Mouse (Mus musculus) megakaryocyte, adult 5-6 weeks (primary cell): ENCODE results near the gene Acap1. TPM values are rescaled to one million over a fixed set of nuclear protein-coding genes. Genes with fewer than 3 reads are reported as not detected.
"Not testable (repeated sequence)": the region's sequence is repeated elsewhere in the genome, so short reads cannot be mapped to it uniquely, and the experiment has no call there.

ENCODE experiments used
- ATAC-seq: 2 replicates; pipeline ENCODE4 v1.8.0; 2016; ENCODE audit warnings: mild to moderate bottlenecking, inconsistent platforms; ENCODE audit not compliant: poor library complexity, severe bottlenecking
- total RNA-seq, 2 experiments: library from RNA; stranded (forward) in 1 of 2; stranded (reverse) in 1 of 2; fragments of 153-499, 151-499 nt in 1 of 2; fragments of 221-1000, 200-1000 nt in 1 of 2; gene quantifications; 2 replicates each; pipeline versions ENCODE4 v1.2.3 to v1.2.4; 2015 to 2017

The Acap1 gene
- total RNA-seq, 2 experiments from 2014 or later = 19.3 to 44.4 TPM

DNA sequence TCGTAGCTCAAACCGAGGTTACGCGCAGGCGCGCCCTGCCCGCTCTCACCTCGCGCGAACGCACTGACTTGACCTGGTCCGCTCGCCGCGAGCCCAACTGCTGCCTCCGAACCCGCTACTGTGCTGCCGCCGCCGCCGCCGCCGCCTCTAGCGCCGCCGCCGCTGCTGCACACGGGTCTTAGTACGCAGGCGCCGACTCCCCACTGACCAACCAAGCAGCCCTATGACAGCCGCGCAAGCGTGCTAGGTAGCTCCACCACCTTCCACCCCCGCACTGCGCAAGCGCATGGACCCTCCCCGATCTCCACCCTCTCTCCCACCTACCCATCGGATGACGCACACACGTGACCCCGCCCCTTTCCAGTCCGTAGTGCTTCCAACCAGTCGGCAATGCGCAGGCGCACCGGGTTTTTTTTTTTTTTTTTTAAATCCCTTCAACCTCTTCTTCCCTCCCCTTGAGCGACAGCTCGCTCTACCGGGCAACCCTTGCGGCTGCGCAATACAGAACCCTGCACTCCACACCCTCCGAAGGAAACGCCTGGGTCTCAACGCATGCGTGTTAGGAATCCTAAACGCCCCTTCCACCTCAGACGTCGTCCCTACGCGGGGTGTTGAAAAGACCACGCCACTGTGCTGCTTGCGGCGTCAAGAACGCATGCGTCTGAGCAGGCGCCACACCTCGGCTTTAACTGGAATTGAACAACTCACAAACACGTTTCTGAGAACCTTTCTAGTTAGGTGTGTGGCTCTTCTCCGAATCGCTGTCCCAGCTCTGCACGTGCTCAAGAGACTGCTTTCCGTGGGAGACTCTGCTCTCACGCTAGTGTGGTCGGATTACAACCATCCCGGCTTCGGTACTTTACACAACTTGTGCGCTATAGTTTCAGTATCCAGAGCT, 26.0 kb upstream of the Acap1 start, which contains the start of gene Eif5a:
Gene Eif5a (minus strand): TSS at position 845 of the 898 bp plus-strand sequence.
- ATAC-seq = peak; percentile 80

DNA sequence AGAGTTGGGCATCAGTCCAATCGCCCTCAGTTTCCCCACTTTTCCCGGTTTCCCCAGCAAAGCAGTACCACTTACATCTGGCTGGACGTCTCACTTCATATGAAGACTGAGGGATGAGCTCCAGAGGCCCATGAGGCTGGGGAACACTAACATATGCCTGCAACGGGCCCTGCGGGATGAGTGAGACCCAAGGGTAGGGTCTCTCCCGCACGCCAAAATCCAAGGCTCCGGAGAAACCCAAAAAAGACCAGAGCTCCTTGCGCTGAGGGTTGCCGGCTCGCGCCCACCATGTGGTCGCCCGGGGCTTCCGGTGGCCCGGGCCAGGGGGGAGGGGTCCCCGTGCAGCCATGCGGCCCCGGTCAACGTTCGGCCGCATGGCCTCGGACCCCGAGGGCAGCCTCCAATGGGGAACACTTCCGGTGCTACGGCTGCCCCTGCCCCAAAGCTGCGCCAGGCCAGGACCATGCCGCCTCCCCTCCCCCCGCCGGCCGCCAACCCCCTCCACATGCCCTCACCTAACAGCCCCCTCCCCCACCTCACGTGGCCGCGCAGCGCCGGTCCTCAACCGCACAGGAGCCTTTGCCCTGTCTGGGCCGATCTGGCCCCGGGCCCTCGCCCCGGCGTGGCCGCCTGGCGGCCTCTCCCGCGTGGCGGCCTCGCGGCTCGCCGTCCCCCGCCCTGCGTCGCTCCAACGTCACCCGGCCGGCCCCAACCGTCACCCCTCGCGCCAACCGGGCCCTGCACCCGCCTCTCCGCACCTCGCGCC, 25.1 kb upstream of the Acap1 start:
- peak; percentile 1; the same call in 1 of the 2 replicates for ATAC-seq

DNA sequence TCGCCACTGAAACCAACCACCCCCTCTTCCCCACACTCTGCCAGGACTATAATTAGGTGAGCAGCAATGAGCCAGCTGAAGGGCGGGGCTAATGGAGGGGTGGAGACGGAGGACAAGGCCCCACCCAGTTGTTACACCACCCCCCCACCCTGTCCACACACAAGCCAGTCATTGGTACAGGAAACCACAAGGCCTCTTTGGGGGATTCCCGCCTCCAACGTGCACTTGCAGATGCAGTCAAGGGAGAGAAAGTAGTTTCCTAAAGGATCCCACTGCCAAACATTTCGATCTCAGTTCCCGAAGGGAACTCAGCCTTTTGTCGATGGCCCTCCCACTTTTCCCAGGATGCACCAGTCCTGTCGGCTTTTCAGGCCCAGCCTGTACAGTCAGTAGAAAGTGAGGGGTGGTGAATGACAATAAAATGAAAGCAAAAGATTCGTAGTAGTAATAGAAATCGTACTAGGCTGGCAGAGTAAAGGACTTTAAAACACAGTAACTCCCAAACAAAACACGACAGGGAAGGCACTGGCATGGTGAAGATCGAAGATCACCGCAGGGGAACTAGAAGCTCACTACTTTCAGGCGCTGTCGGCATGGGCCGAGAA, 24.4 kb upstream of the Acap1 start:
- ATAC-seq = peak; percentile 53

DNA sequence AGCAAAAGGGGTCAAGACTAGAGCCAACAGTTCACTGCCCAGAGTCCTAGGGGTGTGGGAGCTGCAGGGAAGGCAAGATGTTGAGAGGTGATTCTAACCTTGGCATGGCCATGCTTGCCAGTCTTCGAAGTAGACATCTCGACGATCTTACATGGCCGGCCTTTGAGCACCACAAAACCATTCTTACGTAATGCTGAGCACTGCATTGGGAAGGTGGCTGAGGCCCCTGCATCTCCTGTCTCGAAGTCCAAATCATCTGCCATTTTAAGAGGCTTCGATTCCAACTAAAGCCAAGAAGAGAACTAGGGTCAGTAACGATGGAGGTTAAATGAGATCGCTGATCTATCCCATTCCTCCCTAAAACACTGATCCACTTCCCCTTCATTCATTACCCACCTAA, 23.7 kb upstream of the Acap1 start:
- ATAC-seq = no peak

DNA sequence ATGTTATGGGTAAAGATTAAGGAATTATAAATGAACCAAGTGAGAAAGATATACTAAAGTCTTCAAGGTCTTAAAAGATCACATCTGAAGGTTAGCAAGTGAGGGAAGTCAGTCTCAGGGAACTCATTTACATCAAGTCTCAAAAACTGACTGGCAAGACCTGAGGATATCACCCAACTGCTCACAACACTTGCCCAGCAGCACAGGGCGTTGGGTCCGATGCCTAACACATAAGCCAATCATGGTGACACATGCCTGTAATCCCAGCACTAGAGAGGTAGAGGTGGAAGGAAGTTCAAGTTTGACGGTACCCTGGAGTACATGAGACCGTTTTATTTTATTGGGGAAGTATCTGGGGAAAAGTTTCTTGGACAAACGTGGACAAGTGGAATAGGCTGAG, 22.8 kb upstream of the Acap1 start:
- ATAC-seq = no peak

DNA sequence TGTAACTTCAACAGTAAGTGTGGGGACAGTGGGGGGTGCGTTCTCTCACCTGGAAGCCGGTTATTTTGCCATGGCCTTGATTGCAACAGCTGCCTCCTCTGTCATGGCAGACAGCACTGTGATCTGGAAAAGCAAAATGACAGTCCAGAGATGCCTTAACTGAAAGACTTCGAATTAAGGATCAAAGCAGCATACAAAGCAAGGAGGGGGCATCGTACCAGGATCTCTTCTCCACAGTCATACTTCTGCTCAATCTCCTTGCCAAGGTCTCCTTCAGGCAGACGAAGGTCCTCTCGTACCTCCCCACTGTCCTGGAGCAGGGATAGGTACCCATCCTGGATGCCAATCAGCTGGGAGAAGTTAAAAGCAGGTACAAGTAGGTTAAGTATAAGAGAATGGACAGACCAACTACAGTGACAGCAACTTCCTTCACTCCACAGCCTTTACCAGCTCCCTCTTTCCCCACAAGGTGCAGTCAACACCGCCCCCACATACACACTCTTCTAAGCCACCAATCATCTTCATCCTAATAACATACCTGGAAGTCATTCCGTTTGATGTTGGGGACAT, 22.1 kb upstream of the Acap1 start:
- no peak for ATAC-seq

DNA sequence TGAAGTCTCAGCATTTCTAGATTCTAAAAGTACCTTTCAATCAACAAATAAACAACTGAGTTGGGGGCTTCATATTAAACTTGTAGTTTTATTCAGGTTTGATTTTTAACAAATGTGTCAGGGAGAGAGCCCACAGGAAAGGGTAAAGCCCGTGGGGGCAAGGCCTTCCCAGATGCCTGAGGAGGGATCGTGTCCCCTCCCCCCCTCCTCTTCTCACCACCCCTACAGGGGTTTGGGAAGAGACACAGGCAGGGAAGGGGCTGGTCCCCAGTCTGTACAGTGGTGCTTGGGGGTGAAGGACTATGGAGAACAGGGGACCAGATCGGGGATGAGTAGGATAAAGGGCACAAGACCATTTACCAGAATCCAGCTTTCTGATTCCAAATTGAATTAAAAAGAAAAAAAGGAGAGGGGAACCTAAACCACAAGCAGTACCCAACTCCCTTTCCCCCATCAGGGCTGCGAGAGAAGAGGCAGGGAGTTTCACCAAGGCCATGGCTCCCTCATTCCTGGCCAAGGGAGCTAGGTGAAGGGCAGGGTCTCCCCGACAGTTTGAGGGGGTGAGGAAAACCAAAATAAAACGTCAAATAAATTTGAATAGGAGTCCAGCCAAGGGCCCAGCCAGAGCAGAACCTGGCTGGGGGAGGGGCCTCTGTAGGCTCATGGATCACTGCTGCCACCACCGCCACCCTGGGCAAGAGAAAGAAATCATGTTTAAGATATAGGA, 21.5 kb upstream of the Acap1 start:
- ATAC-seq = not testable (repeated sequence)

DNA sequence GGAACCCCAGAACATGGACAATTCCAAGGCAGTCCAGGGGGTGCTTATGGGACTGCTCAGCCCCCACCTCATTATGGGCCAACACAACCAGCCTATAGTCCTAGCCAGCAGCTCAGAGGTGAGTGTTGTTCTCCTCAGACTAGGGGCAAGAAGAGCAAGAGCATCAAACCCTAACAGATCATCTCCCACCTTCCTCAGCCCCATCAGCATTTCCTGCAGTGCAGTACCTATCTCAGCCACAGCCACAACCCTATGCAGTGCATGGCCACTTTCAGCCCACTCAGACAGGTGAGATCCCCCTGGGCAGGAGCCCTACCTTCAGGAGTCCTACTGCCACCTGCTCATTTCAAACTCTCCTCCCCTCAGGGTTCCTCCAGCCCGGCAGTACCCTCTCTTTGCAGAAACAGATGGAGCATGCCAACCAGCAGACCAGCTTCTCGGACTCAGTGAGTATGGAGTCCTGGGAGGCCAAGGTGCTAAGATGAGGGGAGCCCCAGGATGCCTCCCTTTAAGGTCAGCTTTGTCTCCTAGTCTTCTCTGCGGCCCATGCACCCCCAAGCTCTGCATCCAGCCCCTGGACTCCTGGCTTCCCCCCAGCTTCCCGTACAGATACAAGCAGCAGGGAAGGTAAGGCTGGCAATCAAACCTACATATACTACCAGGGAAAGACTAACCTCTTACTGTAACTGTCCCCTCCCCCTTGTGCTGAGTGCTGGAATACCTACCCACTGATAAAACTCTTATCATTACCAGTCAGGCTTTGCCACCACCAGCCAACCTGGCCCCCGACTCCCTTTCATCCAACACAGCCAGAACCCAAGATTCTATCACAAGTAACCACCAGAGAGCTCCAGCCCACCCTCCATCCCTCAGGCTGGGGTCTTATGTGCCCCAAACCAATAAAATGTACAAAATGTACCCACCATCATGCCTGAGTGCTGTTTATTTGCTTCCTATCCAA, 20.6 kb upstream of the Acap1 start:
- no peak for ATAC-seq

DNA sequence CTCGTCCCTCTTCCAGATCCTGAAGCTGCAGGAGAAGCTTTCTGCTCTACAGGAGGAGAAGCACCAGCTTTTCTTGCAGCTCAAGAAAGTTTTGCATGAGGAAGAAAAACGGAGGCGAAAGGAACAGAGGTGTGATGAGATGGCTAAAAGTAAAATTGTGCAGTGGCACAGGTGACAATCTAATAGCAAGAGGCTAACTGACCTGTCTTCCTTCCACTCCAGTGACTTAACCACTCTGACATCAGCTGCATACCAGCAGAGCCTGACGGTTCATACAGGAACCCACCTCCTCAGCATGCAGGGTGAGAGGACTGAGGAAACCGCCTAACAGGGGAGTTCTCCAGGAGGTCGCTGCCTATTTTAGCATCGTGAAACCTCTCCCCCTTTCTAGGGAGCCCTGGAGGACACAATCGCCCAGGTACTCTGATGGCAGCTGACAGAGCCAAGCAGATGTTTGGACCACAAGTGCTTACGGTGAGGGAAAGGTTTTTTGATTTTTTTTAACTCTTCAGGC, 19.6 kb upstream of the Acap1 start:
- no peak for ATAC-seq

DNA sequence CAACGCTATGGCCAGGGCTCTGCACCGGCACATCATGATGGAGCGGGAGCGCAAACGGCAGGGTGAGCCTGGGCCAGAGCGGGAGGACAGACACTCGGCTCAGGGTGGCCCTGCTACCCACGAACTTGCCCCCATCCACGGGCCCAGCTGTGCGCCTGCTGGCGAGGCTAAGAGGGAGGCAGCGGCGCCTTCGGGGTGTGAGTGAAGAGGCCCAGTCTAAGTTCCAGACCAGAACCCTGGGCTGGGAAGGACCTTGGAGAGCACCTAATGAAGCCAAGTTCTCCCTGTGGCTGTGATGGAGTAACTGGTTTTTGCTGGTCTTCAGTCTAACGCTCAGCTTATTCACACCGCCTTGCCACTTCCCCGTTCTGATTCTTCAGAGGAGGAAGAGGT, 19.0 kb upstream of the Acap1 start:
- ATAC-seq = peak; percentile 32

DNA sequence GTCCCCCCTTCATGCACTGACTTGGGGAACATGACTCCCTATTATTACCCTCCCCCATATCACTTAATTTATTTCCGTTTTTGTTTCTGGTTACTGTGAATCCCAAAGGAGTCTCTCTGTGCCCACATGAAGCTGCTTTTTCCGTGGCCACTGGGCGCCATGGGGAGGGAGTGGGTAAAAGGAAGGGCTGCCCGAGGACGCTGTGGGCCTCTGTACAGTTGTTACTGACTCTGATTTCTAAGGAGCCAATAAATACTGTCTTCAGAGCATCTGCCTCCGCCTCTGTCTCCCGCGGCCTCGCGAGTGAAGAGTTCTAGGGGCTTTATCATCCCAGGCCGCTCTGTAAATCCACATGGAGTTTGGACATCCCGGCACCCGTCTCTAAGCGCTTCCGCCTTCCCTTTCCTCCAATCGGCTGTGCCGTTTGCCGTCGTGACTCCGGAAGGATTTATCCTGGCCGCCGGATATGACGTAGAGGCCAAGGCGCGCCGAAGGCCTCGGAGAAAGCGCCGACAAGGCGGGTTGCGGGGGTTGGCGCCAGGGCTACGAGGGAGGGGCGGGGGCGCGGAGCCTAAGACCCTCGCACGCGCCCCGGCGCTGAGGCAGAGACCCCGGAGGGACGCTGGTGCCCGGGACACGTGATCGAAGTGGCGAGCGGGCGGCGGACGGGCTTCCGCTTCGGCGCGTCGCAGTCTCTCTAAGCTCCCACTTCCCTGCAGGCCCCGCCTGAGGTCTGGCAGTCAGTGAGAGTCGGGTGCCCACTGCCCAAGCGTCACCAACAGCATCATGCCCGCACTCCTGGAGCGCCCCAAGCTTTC, 18.4 kb upstream of the Acap1 start, which contains the start of gene Gps2:
Gene Gps2 (plus strand): TSS at position 335 of the 818 bp plus-strand sequence.
- ATAC-seq = peak; percentile 89

DNA sequence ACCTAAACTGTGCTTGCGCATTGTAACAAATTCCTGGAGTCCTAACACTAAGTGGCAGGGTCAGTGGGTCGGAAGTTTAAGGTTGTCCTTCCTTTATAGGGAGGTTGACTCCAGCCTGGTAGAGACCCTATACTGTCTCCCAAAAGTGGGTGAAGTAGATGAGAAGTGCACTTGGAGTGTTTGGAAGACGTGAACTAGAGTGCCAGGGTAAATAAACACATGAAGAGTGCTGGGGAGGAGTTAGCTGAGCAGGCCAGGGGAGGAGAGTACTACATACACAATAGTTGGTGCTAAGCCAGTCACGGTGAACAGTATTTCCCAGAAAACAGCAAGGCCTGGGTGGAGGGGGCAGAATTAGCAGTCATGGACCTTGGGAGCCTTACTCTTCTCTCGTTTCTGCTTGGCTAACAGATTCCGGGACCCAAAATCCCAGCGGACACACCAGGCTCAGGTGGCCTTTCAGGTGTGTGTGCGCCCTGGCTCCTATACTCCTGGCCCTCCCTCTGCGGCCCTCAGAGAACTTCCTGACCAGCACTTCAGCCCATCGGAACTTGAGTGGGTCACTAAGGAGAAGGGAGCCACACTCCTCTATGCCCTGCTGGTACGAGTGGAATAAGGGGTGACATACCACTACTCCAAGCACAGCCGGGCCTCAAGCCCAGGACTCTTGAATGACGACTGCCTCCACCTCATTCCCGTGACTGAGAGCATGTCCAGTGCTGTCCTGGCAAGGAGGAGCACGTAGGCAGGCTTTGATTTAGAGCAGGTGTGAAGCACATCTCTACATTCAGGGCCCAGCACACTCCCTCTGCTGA, 17.6 kb upstream of the Acap1 start:
- no peak for ATAC-seq

DNA sequence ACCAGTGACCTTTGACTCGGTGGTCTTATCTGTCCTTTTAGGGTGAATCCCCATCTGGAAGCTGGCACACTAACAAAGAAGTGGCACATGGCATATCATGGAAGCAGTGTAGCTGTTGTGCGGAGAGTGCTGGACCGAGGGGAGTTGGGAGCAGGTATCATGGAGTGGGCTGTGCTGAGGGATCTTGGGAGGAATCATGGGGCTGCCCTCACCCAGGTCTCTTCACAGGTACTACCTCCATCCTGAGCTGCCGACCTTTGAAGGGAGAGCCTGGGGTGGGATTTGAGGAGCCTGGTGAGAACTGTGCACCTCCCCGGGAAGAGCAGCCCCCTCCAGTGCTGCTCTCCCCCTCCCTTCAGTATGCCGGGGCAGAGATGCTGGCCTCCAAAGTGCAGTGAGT, 16.4 kb upstream of the Acap1 start:
- no peak for ATAC-seq

DNA sequence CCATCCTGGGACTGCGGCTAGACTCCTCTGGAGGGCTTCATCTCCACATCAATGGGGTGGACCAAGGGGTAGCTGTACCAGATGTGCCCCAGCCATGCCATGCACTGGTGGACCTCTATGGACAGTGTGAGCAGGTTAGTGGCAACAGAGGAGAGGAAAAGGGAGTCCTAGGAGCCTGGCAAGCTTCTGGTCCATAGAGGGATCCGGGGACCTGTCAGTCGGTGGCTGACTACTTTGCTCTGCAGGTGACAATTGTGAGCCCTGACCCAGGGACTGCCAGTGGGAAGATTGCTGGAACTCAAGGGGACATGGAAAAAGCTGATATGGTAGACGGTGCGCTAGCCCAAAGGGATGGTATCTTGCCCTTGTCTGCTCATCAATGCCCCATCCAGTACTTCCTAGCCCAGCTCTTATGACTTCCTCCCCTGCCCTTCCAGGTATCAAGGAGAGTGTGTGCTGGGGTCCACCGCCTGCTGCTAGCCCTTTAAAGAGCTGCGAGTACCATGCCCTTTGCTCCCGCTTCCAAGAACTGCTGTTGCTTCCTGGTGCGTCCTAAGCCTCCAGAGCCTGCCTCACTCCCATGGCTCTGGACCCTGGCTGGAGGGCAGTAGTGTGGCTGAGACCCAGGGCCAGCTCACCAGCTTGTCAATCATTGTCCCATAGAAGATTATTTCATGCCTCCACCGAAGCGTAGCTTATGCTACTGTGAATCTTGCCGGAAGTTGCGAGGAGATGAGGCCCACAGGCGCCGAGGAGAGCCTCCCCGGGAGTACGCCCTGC, 15.6 kb upstream of the Acap1 start:
- ATAC-seq = no peak

DNA sequence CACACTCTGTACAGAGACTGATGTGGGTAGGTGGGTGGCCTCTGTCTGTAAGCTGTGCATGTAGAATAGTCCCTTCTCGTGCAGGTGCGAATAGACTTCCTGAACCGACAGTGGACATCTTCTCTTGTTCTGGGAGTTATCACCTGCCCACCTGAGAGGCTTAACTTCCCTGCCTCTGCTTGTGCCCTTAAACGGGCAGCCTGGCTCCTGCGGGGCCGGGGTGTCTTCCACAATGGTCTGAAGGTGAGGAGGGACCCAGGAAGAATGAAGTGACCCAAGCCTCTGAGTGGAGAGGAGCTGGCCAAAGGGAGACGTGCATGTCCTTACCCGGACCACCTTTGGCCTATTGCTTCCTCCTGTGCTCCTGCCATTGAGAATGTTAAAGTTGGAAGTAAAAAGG, 14.8 kb upstream of the Acap1 start:
- no peak for ATAC-seq

DNA sequence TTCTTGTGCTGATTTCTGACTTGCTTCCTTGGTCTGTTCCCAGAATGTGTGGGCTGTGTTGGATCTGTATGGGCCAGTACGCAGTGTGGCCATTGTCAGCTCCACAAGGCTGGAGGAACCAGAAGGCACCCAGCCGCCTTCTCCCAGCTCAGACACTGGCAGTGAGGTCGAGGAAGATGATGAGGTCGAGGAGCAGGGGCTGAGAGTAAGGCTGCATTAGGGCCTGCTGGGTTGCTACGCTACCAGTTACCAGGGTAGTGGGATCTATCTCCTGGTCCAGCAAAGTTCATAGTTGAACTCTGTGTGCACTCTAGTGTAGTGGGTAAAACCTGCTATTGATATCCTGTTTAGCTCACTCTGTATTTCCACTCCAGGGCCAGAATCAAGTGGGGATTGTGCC, 13.8 kb upstream of the Acap1 start:
- no peak for ATAC-seq

DNA sequence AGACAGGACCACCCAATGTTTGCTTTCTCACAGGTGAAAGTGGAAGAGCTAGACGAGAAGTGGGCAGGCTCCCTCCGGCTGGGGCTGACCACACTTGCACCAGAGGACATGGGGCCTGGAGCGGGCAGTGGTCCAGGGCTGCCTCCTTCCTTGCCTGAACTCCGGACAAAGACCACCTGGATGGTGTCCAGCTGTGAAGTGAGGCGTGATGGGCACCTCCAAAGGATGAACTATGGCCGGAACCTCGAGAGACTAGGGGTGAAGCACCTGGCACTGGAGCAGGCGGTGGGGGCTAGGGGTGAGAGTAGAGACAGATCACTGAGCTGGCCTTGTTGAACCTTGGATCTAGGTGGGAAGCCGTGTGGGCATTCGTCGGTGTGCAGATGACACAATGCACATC, 13.3 kb upstream of the Acap1 start:
- no peak for ATAC-seq
